Mouse (Mus musculus) myocyte (in vitro differentiated cells): ENCODE data around the gene Pole2. TPM values are rescaled to one million over a fixed set of nuclear protein-coding genes. Genes with fewer than 3 reads are reported as not detected.

ENCODE experiments used
- H3K27me3 ChIP-seq: one replicate; pipeline ENCODE4 v1.6.1; 2011; ENCODE audit not compliant: control insufficient read depth, insufficient read depth, insufficient read length
- H3K36me3 ChIP-seq: one replicate; pipeline ENCODE4 v1.6.1; 2011; ENCODE audit not compliant: control insufficient read depth, insufficient read depth
- H3K4me2 ChIP-seq: one replicate; pipeline ENCODE4 v1.6.1; 2011; ENCODE audit warnings: low read depth, control low read depth
- H3K4me3 ChIP-seq: one replicate; pipeline ENCODE4 v1.5.1; 2011; ENCODE audit warnings: mild to moderate bottlenecking, control low read depth, moderate library complexity
- H3K79me2 ChIP-seq: one replicate; pipeline ENCODE4 v1.6.1; 2011; ENCODE audit not compliant: control insufficient read depth, insufficient read depth
- H3ac ChIP-seq: one replicate; pipeline ENCODE4 v1.6.1; 2011; ENCODE audit not compliant: control insufficient read depth, insufficient read length
- CEBPB ChIP-seq: IDR thresholded peaks from 2 replicates; pipeline ENCODE4 v1.6.1; 2011; ENCODE audit warnings: mild to moderate bottlenecking, moderate library complexity; ENCODE audit not compliant: poor library complexity, insufficient read depth, severe bottlenecking
- E2F4 ChIP-seq: IDR thresholded peaks from one replicate; pipeline ENCODE4 v1.6.1; 2011; ENCODE audit warnings: mild to moderate bottlenecking, control low read depth, moderate library complexity; ENCODE audit not compliant: insufficient read depth
- MAX ChIP-seq: IDR thresholded peaks from one replicate; pipeline ENCODE4 v1.6.1; 2011; ENCODE audit warnings: low read depth, mild to moderate bottlenecking, control low read depth
- MYOD1 ChIP-seq, 3 experiments: IDR thresholded peaks; one replicate each; pipeline ENCODE4 v1.6.1; 2011; ENCODE audit warnings: control low read depth in 2 of 3, low read depth in 2 of 3, mild to moderate bottlenecking in 2 of 3, moderate library complexity in 1 of 3; ENCODE audit not compliant: insufficient read length in 2 of 3, control insufficient read depth in 1 of 3
- MYOG ChIP-seq, 3 experiments: IDR thresholded peaks; one replicate each; pipeline ENCODE4 v1.6.1; 2011; ENCODE audit warnings: control low read depth in 2 of 3, low read depth in 2 of 3, mild to moderate bottlenecking in 2 of 3; ENCODE audit not compliant: insufficient read length in 2 of 3, control insufficient read depth in 1 of 3, insufficient read depth in 1 of 3
- POLR2A ChIP-seq: IDR thresholded peaks from one replicate; pipeline ENCODE4 v1.6.1; 2011; ENCODE audit warnings: low read depth, mild to moderate bottlenecking, control low read depth, moderate library complexity; ENCODE audit not compliant: insufficient read length
- POLR2AphosphoS2 ChIP-seq: IDR thresholded peaks from one replicate; pipeline ENCODE4 v1.6.1; 2011; ENCODE audit warnings: low read depth, control low read depth; ENCODE audit not compliant: insufficient read length
- REST ChIP-seq: IDR thresholded peaks from one replicate; pipeline ENCODE4 v1.6.1; 2011; ENCODE audit warnings: mild to moderate bottlenecking, control low read depth, moderate library complexity; ENCODE audit not compliant: insufficient read depth, insufficient read length
- SRF ChIP-seq: IDR thresholded peaks from one replicate; pipeline ENCODE4 v1.6.1; 2011; ENCODE audit warnings: low read depth; ENCODE audit not compliant: control insufficient read depth, insufficient read length
- TCF12 ChIP-seq: IDR thresholded peaks from one replicate; pipeline ENCODE4 v1.6.1; 2011; ENCODE audit warnings: mild to moderate bottlenecking, control low read depth; ENCODE audit not compliant: poor library complexity, insufficient read depth, severe bottlenecking
- TCF3 ChIP-seq: IDR thresholded peaks from one replicate; pipeline ENCODE4 v1.6.1; 2011; ENCODE audit warnings: low read depth, control low read depth; ENCODE audit not compliant: insufficient read length
- USF1 ChIP-seq: IDR thresholded peaks from one replicate; pipeline ENCODE4 v1.6.1; 2011; ENCODE audit warnings: low read depth, mild to moderate bottlenecking, control low read depth, moderate library complexity
- polyA plus RNA-seq: library from polyadenylated mRNA; unstranded; fragments of >200 nt; fragmentation: generic; extraction: Trizol; gene quantifications from one replicate; pipeline ENCODE4 v1.2.1, GENCODE M21; 2012; ENCODE audit warnings: missing spikeins

Gene Pole2
- polyA plus RNA-seq, 1 experiment: 4.2 TPM

DNA sequence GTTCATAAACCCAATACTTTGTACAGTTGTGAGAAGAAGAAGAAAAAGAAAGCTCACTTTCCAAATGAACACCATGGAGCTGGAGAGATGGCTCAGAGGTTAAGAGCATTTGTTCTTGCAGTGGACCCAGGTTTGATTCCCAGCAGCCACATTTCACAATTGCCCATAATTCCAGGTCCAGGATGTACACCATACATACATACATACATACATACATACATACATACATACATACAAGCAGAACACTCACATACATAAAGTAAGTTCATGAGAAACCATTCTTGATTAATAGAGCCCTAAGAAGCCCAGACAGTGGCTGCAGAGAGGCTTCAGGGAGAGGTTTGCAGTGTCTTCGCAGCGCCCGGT, 13.4 kb upstream of the Pole2 start:
- Histone ChIP-seq H3K79me2 (no peaks in the 10 kb centered on the region), H3K4me2 (peak overlapping the region; percentile 88), H3ac (peak overlapping the region; percentile 98), H3K4me3 (peak overlapping the region; percentile 59), H3K27me3 (no peaks in the 10 kb centered on the region), H3K36me3 (no peaks in the 10 kb centered on the region)
- no peak for TF ChIP-seq POLR2A
- TF ChIP-seq MYOD1 (IDR thresholded peaks at IDR 0.05; ENCODE audit: control insufficient read depth in 1 of 3, insufficient read length in 2 of 3, low read depth in 2 of 3): no peak
- no peak for TF ChIP-seq MYOG (IDR thresholded peaks at IDR 0.05; ENCODE audit: control insufficient read depth in 1 of 3, insufficient read depth in 1 of 3, insufficient read length in 2 of 3, low read depth in 2 of 3)
- TF ChIP-seq POLR2AphosphoS2: no peak
- no peak for TF ChIP-seq USF1
- no peak for TF ChIP-seq TCF12
- TF ChIP-seq MAX: no peak
- TF ChIP-seq SRF: no peak
- TF ChIP-seq CEBPB: no peak
- TF ChIP-seq REST: no peak
- no peak for TF ChIP-seq TCF3
- no peak for TF ChIP-seq E2F4

- H3K4me3 ChIP-seq: peak within 1 kb of the TSS; percentile 59
- H3K27me3 ChIP-seq: no peaks in the 10 kb centered on the region
- H3K79me2 ChIP-seq: no peaks in the 10 kb centered on the region
- H3K4me2 ChIP-seq: peak within 1 kb of the TSS; percentile 88
- H3K36me3 ChIP-seq: no peaks in the 10 kb centered on the region
- H3ac ChIP-seq: peak within 1 kb of the TSS; percentile 98
- TF ChIP-seq MAX (no peak), MYOG (IDR thresholded peaks at IDR 0.05; ENCODE audit: control insufficient read depth in 1 of 3, insufficient read depth in 1 of 3, insufficient read length in 2 of 3, low read depth in 2 of 3) (no peak), USF1 (no peak), TCF12 (no peak), POLR2A (no peak)
Measured at GRCm38 (mm10) chr12:69240876-69241275, 12.9 kb upstream of the Pole2 start, which contains the start of gene Klhdc1. TSS of gene Klhdc1 (plus strand) at chr12:69241176.

DNA sequence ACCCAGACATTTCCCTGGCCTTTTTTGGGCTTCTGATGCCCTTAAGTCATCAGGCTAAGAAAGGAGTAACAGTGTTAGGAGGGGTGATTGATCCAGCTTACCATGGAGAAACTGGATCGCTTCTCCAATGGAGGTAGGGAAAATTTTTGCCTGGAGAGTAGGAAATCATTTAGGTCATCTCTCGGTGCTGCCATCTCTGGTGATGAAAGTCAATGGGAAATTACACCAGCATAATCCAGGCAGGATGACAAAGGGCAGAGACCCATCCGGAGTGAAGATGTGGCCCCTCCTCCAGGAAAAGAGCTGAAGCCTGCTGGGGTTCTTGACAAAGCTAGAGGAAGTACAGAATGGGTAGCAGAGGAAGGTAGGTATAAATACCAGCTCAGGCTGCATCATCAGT, 10.3 kb upstream of the Pole2 start:
- H3K4me2 ChIP-seq: peak overlapping the region; percentile 18
- H3K4me3 ChIP-seq: no peak overlapping the region
- TF ChIP-seq CEBPB (no peak), MAX (no peak), POLR2A (no peak), SRF (no peak), E2F4 (no peak), TCF3 (no peak), TCF12 (no peak), MYOD1 (IDR thresholded peaks at IDR 0.05; ENCODE audit: control insufficient read depth in 1 of 3, insufficient read length in 2 of 3, low read depth in 2 of 3) (no peak), MYOG (IDR thresholded peaks at IDR 0.05; ENCODE audit: control insufficient read depth in 1 of 3, insufficient read depth in 1 of 3, insufficient read length in 2 of 3, low read depth in 2 of 3) (no peak), POLR2AphosphoS2 (no peak), REST (no peak), USF1 (no peak)
- no peaks in the 10 kb centered on the region for H3K27me3 ChIP-seq
- H3K36me3 ChIP-seq: no peaks in the 10 kb centered on the region
- no peaks in the 10 kb centered on the region for H3K79me2 ChIP-seq
- H3ac ChIP-seq: no peak overlapping the region

- H3ac ChIP-seq: no peak overlapping the region
- TF ChIP-seq TCF3: no peak
- no peak for TF ChIP-seq USF1
- no peak for TF ChIP-seq CEBPB
- TF ChIP-seq POLR2AphosphoS2: no peak
- TF ChIP-seq SRF: no peak
- no peak for TF ChIP-seq POLR2A
- TF ChIP-seq TCF12: no peak
- no peak for TF ChIP-seq MYOG (IDR thresholded peaks at IDR 0.05; ENCODE audit: control insufficient read depth in 1 of 3, insufficient read depth in 1 of 3, insufficient read length in 2 of 3, low read depth in 2 of 3)
- TF ChIP-seq E2F4: no peak
- TF ChIP-seq REST: no peak
- TF ChIP-seq MAX: no peak
- no peak for TF ChIP-seq MYOD1 (IDR thresholded peaks at IDR 0.05; ENCODE audit: control insufficient read depth in 1 of 3, insufficient read length in 2 of 3, low read depth in 2 of 3)
- H3K4me2 ChIP-seq: no peak overlapping the region
- H3K36me3 ChIP-seq: no peaks in the 10 kb centered on the region
- H3K79me2 ChIP-seq: no peaks in the 10 kb centered on the region
- no peaks in the 10 kb centered on the region for H3K27me3 ChIP-seq
- no peak overlapping the region for H3K4me3 ChIP-seq
Measured at GRCm38 (mm10) chr12:69235782-69236181, 7.8 kb upstream of the Pole2 start.

GRCm38 (mm10) chr12:69229251-69229650, 1.3 kb upstream of the Pole2 start:
- H3K27me3 ChIP-seq: no peaks in the 10 kb centered on the region
- no peak for TF ChIP-seq MYOD1 (IDR thresholded peaks at IDR 0.05; ENCODE audit: control insufficient read depth in 1 of 3, insufficient read length in 2 of 3, low read depth in 2 of 3)
- no peak for TF ChIP-seq USF1
- TF ChIP-seq CEBPB: no peak
- no peak for TF ChIP-seq MAX
- TF ChIP-seq POLR2AphosphoS2: no peak
- TF ChIP-seq TCF3: no peak
- no peak for TF ChIP-seq SRF
- no peaks in the 10 kb centered on the region for H3K36me3 ChIP-seq
- H3K79me2 ChIP-seq: no peaks in the 10 kb centered on the region
- H3K4me2 ChIP-seq: no peak overlapping the region
- H3K4me3 ChIP-seq: no peak overlapping the region
- no peak overlapping the region for H3ac ChIP-seq
